Mouse (Mus musculus): ENCODE measurements around the gene Alcam. TPM values are rescaled to one million over a fixed set of nuclear protein-coding genes. Genes with fewer than 3 reads are reported as not detected.

Gene Alcam
- polyA plus RNA-seq, 1 experiment from 2014 or later, result 32.8 TPM

GRCm38 (mm10) chr16:52229446-52229845 lies 224.4 kb downstream of the Alcam start:
- Histone ChIP-seq H3K27me3 (replicated peaks; ENCODE audit: control insufficient read depth, insufficient read depth, low read length) (no peaks in the 10 kb centered on the region), H3K4me1 (replicated peaks; ENCODE audit: control insufficient read depth, insufficient read depth, low read length) (no peaks in the 10 kb centered on the region), H3K36me3 (ENCODE audit: control insufficient read depth, insufficient read depth, low read length) (no peaks in the 10 kb centered on the region), H3K4me2 (no peak overlapping the region), H3K9me3 (ENCODE audit: control insufficient read depth, low read length) (no peaks in the 10 kb centered on the region), H3K4me3 (ENCODE audit: low read depth, low read length) (no peak overlapping the region), H3K27ac (ENCODE audit: low read depth, low read length) (no peak overlapping the region), H3K9ac (ENCODE audit: low read depth, low read length) (no peak overlapping the region)
- 71% methylated on average over 7 of the region's 7 CpGs for WGBS
- DNase-seq (ENCODE audit: low spot score), result no peak
- no peak for ATAC-seq (replicated peaks; ENCODE audit: low FRiP score)

- DNase-seq (ENCODE audit: low spot score), result no peak
- no peak overlapping the region for H3K27ac ChIP-seq (ENCODE audit: low read depth, low read length)
Measured at GRCm38 (mm10) chr16:52222896-52223295, 231.0 kb downstream of the Alcam start.

GRCm38 (mm10) chr16:52219069-52219468 lies 234.8 kb downstream of the Alcam start:
- H3K27me3 ChIP-seq (replicated peaks; ENCODE audit: control insufficient read depth, insufficient read depth, low read length), result no peaks in the 10 kb centered on the region
- no peak overlapping the region for H3K4me3 ChIP-seq (ENCODE audit: low read depth, low read length)
- H3K4me2 ChIP-seq, result no peak overlapping the region
- no peak for ATAC-seq (replicated peaks; ENCODE audit: low FRiP score)
- no peaks in the 10 kb centered on the region for H3K36me3 ChIP-seq (ENCODE audit: control insufficient read depth, insufficient read depth, low read length)
- 22% methylated on average over 2 of the region's 2 CpGs for WGBS
- no peak overlapping the region for H3K27ac ChIP-seq (ENCODE audit: low read depth, low read length)
- no peaks in the 10 kb centered on the region for H3K9me3 ChIP-seq (ENCODE audit: control insufficient read depth, low read length)
- no peak overlapping the region for H3K9ac ChIP-seq (ENCODE audit: low read depth, low read length)
- H3K4me1 ChIP-seq (replicated peaks; ENCODE audit: control insufficient read depth, insufficient read depth, low read length), result no peaks in the 10 kb centered on the region
- DNase-seq (ENCODE audit: low spot score), result no peak

More at GRCm38 (mm10) chr16:52222896-52223295, 231.0 kb downstream of the Alcam start:
- Histone ChIP-seq H3K4me2 (no peak overlapping the region), H3K9ac (ENCODE audit: low read depth, low read length) (no peak overlapping the region), H3K9me3 (ENCODE audit: control insufficient read depth, low read length) (no peaks in the 10 kb centered on the region), H3K4me1 (replicated peaks; ENCODE audit: control insufficient read depth, insufficient read depth, low read length) (no peaks in the 10 kb centered on the region), H3K27me3 (replicated peaks; ENCODE audit: control insufficient read depth, insufficient read depth, low read length) (no peaks in the 10 kb centered on the region), H3K4me3 (ENCODE audit: low read depth, low read length) (no peak overlapping the region), H3K36me3 (ENCODE audit: control insufficient read depth, insufficient read depth, low read length) (no peaks in the 10 kb centered on the region)
- 69% methylated on average over 4 of the region's 4 CpGs for WGBS
- no peak for ATAC-seq (replicated peaks; ENCODE audit: low FRiP score)

DNA sequence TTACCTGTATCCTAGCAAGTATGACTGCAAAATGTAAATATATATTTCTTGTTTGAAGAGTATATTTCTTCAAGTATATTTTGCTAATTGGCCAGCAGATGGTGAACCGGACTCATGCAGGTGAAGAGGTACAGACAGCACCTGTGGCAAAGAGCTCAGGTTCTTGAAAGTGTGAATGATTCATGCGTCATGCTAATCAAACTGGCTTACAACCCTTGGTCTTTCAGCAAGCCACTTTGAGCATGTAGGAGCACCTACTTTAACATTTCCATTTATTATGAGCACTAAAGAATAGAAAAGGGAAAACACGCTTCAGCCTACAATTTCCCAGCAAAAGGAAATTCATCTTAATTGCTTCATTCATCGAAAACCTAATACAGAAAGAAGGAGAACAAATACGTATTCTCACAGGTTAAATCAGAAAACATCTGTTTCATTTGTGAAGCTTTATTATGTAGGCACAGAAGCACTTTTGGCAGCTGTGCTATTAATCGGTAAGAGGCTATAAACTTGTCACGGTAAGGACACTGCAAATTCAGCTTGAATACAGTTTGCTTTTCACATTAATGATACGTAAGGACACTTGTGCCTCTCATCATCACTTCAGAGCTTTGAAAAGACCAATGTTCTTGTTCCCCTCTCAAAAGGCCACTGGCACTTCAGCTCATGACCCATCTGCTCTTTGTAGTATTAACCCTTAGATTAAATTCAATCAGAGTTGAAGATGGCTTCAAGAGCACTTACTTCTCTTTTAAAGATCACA lies 242.8 kb downstream of the Alcam start:
- H3K36me3 ChIP-seq (ENCODE audit: control insufficient read depth, insufficient read depth, low read length), result no peaks in the 10 kb centered on the region
- DNase-seq (ENCODE audit: low spot score) (no peak), ATAC-seq (replicated peaks; ENCODE audit: low FRiP score) (no peak)
- no peak overlapping the region for H3K27ac ChIP-seq (ENCODE audit: low read depth, low read length)
- no peaks in the 10 kb centered on the region for H3K9me3 ChIP-seq (ENCODE audit: control insufficient read depth, low read length)
- WGBS, result 91% methylated on average over 8 of the region's 8 CpGs
- H3K9ac ChIP-seq (ENCODE audit: low read depth, low read length), result no peak overlapping the region
- H3K4me3 ChIP-seq (ENCODE audit: low read depth, low read length), result no peak overlapping the region
- H3K4me1 ChIP-seq (replicated peaks; ENCODE audit: control insufficient read depth, insufficient read depth, low read length), result no peaks in the 10 kb centered on the region
- no peak overlapping the region for H3K4me2 ChIP-seq
- no peaks in the 10 kb centered on the region for H3K27me3 ChIP-seq (replicated peaks; ENCODE audit: control insufficient read depth, insufficient read depth, low read length)

- no peaks in the 10 kb centered on the region for H3K27me3 ChIP-seq (replicated peaks; ENCODE audit: control insufficient read depth, insufficient read depth, low read length)
- no peaks in the 10 kb centered on the region for H3K9me3 ChIP-seq (ENCODE audit: control insufficient read depth, low read length)
- no peak overlapping the region for H3K4me3 ChIP-seq (ENCODE audit: low read depth, low read length)
- ATAC-seq (replicated peaks; ENCODE audit: low FRiP score) (no peak), DNase-seq (ENCODE audit: low spot score) (no peak)
- no peak overlapping the region for H3K27ac ChIP-seq (ENCODE audit: low read depth, low read length)
- WGBS, result 86% methylated on average over 7 of the region's 7 CpGs
- H3K36me3 ChIP-seq (ENCODE audit: control insufficient read depth, insufficient read depth, low read length), result peaks cover 4% of the 10 kb centered on the region; the same call in 1 of the 2 replicates
- no peak overlapping the region for H3K4me2 ChIP-seq
- no peak overlapping the region for H3K9ac ChIP-seq (ENCODE audit: low read depth, low read length)
- no peaks in the 10 kb centered on the region for H3K4me1 ChIP-seq (replicated peaks; ENCODE audit: control insufficient read depth, insufficient read depth, low read length)
Measured at GRCm38 (mm10) chr16:52200107-52200506, 253.8 kb downstream of the Alcam start.
